Mouse (Mus musculus): ENCODE data around the gene 1810024B03Rik. TPM values are rescaled to one million over a fixed set of nuclear protein-coding genes. Genes with fewer than 3 reads are reported as not detected.
A peak's percentile ranks its signal among the peaks of the same experiment; 100 is the strongest.

The 1810024B03Rik gene
- 1.5 and 1.8 TPM in 2 replicates for polyA plus RNA-seq (2014; fragmentation: Nextera tagmentation; extraction: Ambion mirVana)

DNA sequence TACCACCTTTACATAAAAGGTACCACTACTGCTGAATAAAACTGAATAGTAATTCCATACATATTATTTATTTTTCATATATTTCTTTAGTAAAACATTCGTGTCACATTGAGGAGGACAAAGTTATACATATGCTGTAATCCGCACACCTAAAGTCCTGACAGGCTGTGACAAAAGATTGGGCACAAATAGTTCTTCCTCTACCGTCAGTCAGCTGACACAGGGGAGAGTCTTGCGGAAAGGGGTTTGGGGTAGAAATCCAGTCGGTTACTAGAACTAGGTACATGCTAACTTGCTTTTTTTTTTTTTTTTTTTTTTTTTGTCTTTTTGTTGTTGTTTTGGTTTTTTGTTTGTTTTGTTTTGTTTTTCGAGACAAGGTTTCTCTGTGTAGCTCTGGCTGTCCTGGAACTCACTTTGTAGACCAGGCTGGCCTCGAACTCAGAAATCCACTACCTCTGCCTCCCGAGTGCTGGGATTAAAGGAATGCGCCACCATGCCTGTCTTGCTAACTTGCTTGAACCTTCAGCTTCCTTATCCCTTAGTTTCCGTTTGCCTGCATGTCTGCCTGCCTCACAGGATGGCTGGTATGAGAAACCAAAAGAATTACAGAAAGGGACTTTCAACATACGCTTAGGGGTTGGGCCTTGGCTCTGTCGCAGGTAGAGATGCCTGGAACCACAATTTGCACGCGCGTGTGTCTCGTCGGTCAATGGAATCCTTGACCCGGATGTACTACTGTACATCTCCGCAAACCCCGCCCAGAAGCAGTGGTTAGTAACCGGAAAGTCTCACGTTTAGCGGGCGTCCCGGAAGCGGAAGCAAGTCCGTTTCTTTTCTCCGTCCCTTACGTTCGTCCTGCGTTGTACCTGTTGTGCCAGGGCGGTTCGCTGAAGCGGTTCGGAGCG is at the start of gene 1810024B03Rik, which contains the start of gene Snrnp200:
1810024B03Rik (minus strand) TSS at position 734 of the 905 bp plus-strand sequence.
Snrnp200 (plus strand) TSS at position 840 of the 905 bp plus-strand sequence.
- Histone ChIP-seq H3K4me3 (ENCODE audit: low read depth, low read length) (peak within 1 kb of the TSS; percentile 91), H3K4me2 (peak within 1 kb of the TSS; percentile 77), H3K9me3 (replicated peaks; ENCODE audit: control insufficient read depth, low read length) (no peaks in the 10 kb centered on the region), H3K27ac (ENCODE audit: low read depth, low read length) (peak within 1 kb of the TSS; percentile 73), H3K9ac (ENCODE audit: low read depth, low read length) (peak within 1 kb of the TSS; percentile 91), H3K27me3 (ENCODE audit: control insufficient read depth, insufficient read depth, low read length) (no peaks in the 10 kb centered on the region), H3K36me3 (ENCODE audit: control insufficient read depth, insufficient read depth, low read length) (peaks cover 13% of the 10 kb centered on the region), H3K4me1 (ENCODE audit: control insufficient read depth, insufficient read depth, low read length) (peaks cover 4% of the 10 kb centered on the region)
- peak; percentile 92 for ATAC-seq (replicated peaks; ENCODE audit: insufficient number of reproducible peaks, low FRiP score, low TSS enrichment)
- 12% methylated on average over 36 of the region's 36 CpGs for WGBS (ENCODE audit: insufficient replicate concordance)

DNA sequence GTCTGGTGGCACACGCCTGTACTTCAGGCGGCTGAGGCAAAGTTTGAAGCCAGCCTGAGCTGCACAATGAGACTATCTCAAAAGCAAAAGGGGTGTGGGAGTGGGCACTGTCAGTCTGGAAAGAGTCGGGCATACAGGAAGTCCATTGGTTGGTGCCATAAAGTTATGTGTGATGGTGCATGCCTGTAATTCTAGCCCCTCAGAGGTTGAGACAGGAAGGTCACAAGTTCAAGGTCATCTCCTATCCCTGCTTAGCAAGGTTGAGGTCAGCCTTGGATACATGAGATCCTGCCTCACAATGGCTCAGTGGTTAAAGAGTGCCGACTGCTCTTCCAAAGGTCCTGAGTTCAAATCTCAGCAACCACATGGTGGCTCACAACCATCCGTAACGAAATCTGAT is 47.2 kb upstream of the 1810024B03Rik start:
- peaks cover 7% of the 10 kb centered on the region for H3K36me3 ChIP-seq (ENCODE audit: control insufficient read depth, insufficient read depth, low read length)
- H3K4me1 ChIP-seq (ENCODE audit: control insufficient read depth, insufficient read depth, low read length), result peaks cover 15% of the 10 kb centered on the region
- no peak overlapping the region for H3K9ac ChIP-seq (ENCODE audit: low read depth, low read length)
- WGBS (ENCODE audit: insufficient replicate concordance), result 78% methylated on average over 6 of the region's 6 CpGs
- ATAC-seq (replicated peaks; ENCODE audit: insufficient number of reproducible peaks, low FRiP score, low TSS enrichment), result no peak
- no peak overlapping the region for H3K4me2 ChIP-seq
- H3K27ac ChIP-seq (ENCODE audit: low read depth, low read length), result no peak overlapping the region
- H3K9me3 ChIP-seq (replicated peaks; ENCODE audit: control insufficient read depth, low read length), result no peaks in the 10 kb centered on the region
- no peaks in the 10 kb centered on the region for H3K27me3 ChIP-seq (ENCODE audit: control insufficient read depth, insufficient read depth, low read length)
- H3K4me3 ChIP-seq (ENCODE audit: low read depth, low read length), result no peak overlapping the region

DNA sequence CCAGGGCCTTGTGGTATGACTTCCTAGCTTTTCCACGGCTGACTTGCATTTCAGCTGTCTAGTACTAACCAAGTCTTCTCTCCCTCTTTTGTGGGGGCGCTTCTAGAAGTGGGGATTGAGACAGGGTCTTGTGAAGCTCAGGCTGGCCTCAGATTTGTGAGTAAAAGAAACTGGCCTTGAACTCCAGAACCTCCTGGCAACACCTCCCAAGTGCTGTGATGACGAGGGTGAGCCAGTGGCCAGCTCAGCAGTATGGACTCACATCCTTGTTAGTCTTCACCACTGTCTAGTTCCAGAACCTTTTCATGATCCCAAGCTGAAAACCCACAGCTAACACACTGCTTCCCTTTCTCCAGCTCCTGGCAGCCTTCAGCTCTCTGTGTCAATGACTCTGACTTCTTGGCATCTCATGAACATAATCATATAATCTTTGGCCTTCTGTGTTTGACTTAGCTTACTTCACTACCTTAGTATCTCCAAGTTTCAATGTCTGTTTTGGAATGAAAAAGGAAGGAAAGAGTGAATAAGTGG is 46.6 kb upstream of the 1810024B03Rik start:
- Histone ChIP-seq H3K4me2 (no peak overlapping the region), H3K27me3 (ENCODE audit: control insufficient read depth, insufficient read depth, low read length) (no peaks in the 10 kb centered on the region), H3K4me3 (ENCODE audit: low read depth, low read length) (no peak overlapping the region), H3K4me1 (ENCODE audit: control insufficient read depth, insufficient read depth, low read length) (peaks cover 15% of the 10 kb centered on the region), H3K9ac (ENCODE audit: low read depth, low read length) (no peak overlapping the region), H3K9me3 (replicated peaks; ENCODE audit: control insufficient read depth, low read length) (no peaks in the 10 kb centered on the region), H3K27ac (ENCODE audit: low read depth, low read length) (no peak overlapping the region), H3K36me3 (ENCODE audit: control insufficient read depth, insufficient read depth, low read length) (peaks cover 7% of the 10 kb centered on the region)
- WGBS (ENCODE audit: insufficient replicate concordance), result 70% methylated on average over 3 of the region's 3 CpGs
- no peak for ATAC-seq (replicated peaks; ENCODE audit: insufficient number of reproducible peaks, low FRiP score, low TSS enrichment)

DNA sequence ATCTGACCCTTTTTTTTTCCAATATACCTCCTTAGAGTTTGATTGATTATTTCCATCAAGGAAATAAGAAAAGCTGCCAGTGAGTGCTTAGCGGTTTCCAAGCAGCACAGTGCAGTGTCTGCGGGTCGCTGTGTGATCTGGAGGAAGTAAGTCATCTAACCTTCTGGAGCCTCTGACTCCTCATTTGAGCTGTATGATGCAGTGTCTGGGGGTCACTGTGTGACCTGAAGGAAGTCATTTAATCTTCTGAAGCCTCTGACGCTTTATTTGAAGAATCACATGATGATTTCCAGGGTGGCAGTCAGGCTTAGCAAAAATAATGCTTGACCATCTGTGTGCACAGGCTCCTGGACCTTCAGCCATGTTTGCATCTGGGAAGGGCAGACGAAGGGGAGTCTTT is 44.7 kb upstream of the 1810024B03Rik start:
- Histone ChIP-seq H3K27me3 (ENCODE audit: control insufficient read depth, insufficient read depth, low read length) (no peaks in the 10 kb centered on the region), H3K36me3 (ENCODE audit: control insufficient read depth, insufficient read depth, low read length) (peaks cover 4% of the 10 kb centered on the region), H3K9me3 (replicated peaks; ENCODE audit: control insufficient read depth, low read length) (no peaks in the 10 kb centered on the region), H3K4me2 (no peak overlapping the region), H3K9ac (ENCODE audit: low read depth, low read length) (no peak overlapping the region), H3K27ac (ENCODE audit: low read depth, low read length) (no peak overlapping the region), H3K4me3 (ENCODE audit: low read depth, low read length) (no peak overlapping the region), H3K4me1 (ENCODE audit: control insufficient read depth, insufficient read depth, low read length) (peaks cover 22% of the 10 kb centered on the region)
- 79% methylated on average over 5 of the region's 5 CpGs for WGBS (ENCODE audit: insufficient replicate concordance)
- no peak for ATAC-seq (replicated peaks; ENCODE audit: insufficient number of reproducible peaks, low FRiP score, low TSS enrichment)

DNA sequence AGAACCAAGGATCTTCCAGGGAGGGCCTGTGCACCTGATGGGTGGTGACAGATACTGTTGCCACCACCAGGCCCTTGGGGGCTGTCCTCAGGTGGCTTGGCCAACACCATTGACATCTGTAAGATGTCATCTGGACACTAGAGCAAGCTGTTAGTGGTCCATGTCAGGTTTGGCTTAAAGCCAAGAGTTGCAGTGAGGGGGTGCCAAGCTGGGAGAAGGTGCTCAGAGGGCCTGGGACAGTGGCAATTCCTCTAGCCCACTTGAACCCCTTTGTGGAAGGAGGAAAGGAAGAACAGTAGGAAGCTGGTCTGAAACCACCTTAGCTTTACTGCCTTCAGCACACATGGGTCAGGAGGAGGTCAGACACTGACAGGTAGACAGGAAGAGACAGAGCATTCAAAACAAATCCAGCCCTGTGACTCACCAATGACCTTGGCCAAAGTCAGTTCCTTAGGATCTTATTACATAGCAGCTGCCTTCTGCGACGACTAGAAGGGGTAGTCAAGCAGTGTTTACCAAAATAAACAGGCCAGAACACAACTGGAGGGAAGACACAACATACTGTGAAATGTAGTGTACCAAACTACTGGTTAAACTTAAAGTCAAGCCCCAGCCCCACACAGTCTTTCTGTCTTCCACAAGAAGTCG is 43.9 kb upstream of the 1810024B03Rik start:
- WGBS (ENCODE audit: insufficient replicate concordance), result 46% methylated on average over 3 of the region's 3 CpGs
- no peak for ATAC-seq (replicated peaks; ENCODE audit: insufficient number of reproducible peaks, low FRiP score, low TSS enrichment)
- Histone ChIP-seq H3K9me3 (replicated peaks; ENCODE audit: control insufficient read depth, low read length) (no peaks in the 10 kb centered on the region), H3K9ac (ENCODE audit: low read depth, low read length) (no peak overlapping the region), H3K4me2 (no peak overlapping the region), H3K4me3 (ENCODE audit: low read depth, low read length) (no peak overlapping the region), H3K27ac (ENCODE audit: low read depth, low read length) (peak overlapping the region; percentile 41; the same call in 1 of the 2 replicates), H3K4me1 (ENCODE audit: control insufficient read depth, insufficient read depth, low read length) (peaks cover 22% of the 10 kb centered on the region), H3K27me3 (ENCODE audit: control insufficient read depth, insufficient read depth, low read length) (no peaks in the 10 kb centered on the region), H3K36me3 (ENCODE audit: control insufficient read depth, insufficient read depth, low read length) (peaks cover under 1% of the 10 kb centered on the region)

DNA sequence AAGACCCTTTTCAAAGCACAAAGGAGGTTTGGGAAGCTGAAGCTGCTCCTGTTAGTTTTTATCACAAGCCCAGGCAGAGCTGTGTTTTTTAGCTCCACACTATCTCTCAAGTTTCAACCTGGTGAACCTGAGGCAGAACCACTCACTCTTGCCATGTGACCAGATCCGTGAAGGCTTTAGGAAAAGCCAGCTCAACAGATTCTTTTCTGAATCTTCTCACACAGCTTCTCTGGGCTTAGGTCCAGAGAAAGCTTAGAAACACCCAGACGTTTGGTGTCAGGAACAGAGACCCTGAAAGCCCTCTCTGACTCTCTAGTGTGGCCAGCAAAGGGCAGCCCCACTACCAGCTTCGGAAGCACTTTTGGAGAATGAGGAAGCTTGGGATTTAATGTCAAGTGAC is 43.4 kb upstream of the 1810024B03Rik start:
- Histone ChIP-seq H3K9ac (ENCODE audit: low read depth, low read length) (no peak overlapping the region), H3K36me3 (ENCODE audit: control insufficient read depth, insufficient read depth, low read length) (no peaks in the 10 kb centered on the region), H3K27me3 (ENCODE audit: control insufficient read depth, insufficient read depth, low read length) (no peaks in the 10 kb centered on the region), H3K27ac (ENCODE audit: low read depth, low read length) (peak overlapping the region; percentile 41; the same call in 1 of the 2 replicates), H3K4me1 (ENCODE audit: control insufficient read depth, insufficient read depth, low read length) (peaks cover 26% of the 10 kb centered on the region), H3K4me3 (ENCODE audit: low read depth, low read length) (no peak overlapping the region), H3K4me2 (no peak overlapping the region), H3K9me3 (replicated peaks; ENCODE audit: control insufficient read depth, low read length) (no peaks in the 10 kb centered on the region)
- WGBS (ENCODE audit: insufficient replicate concordance), result 62% methylated on average over 3 of the region's 3 CpGs
- no peak for ATAC-seq (replicated peaks; ENCODE audit: insufficient number of reproducible peaks, low FRiP score, low TSS enrichment)

DNA sequence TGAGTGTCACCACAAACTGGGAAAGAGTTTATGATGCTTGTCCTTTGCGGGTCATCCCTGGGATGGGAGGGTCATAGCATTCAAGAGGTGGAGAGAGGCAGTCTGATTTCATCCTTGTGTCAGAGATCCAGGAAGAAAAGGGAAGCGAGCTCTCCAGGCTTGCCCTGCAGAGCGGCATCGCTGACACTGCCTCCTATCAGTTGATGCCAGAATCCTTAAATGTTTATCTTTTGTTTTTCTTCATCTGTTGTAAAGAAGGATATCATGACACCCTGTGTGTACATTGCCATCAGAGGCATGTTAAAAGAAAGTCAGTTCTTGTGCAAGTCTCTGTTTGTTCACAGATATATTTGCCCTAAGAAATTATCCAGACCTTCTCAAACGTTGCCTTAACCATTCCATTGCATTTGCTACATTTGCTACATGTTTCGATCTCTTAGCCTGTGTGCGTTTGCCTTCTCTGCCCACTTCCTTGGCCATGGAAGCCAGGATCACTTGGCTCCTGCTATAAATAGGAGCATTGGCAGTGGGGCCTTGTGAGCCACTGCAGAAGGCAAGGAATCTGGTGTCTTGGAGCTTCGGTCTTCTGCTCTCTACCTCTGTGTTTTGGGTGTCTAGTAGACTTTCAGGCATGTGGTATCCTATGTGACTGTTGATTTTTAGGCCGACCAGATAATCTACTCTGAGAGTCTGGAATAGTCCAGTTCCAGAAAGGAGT is 42.4 kb upstream of the 1810024B03Rik start:
- no peak for ATAC-seq (replicated peaks; ENCODE audit: insufficient number of reproducible peaks, low FRiP score, low TSS enrichment)
- H3K9ac ChIP-seq (ENCODE audit: low read depth, low read length), result no peak overlapping the region
- 81% methylated on average over 9 of the region's 9 CpGs for WGBS (ENCODE audit: insufficient replicate concordance)
- H3K4me2 ChIP-seq, result no peak overlapping the region
- no peaks in the 10 kb centered on the region for H3K9me3 ChIP-seq (replicated peaks; ENCODE audit: control insufficient read depth, low read length)
- no peak overlapping the region for H3K27ac ChIP-seq (ENCODE audit: low read depth, low read length)
- H3K27me3 ChIP-seq (ENCODE audit: control insufficient read depth, insufficient read depth, low read length), result no peaks in the 10 kb centered on the region
- peaks cover 26% of the 10 kb centered on the region for H3K4me1 ChIP-seq (ENCODE audit: control insufficient read depth, insufficient read depth, low read length)
- H3K4me3 ChIP-seq (ENCODE audit: low read depth, low read length), result no peak overlapping the region
- H3K36me3 ChIP-seq (ENCODE audit: control insufficient read depth, insufficient read depth, low read length), result peaks cover 4% of the 10 kb centered on the region

DNA sequence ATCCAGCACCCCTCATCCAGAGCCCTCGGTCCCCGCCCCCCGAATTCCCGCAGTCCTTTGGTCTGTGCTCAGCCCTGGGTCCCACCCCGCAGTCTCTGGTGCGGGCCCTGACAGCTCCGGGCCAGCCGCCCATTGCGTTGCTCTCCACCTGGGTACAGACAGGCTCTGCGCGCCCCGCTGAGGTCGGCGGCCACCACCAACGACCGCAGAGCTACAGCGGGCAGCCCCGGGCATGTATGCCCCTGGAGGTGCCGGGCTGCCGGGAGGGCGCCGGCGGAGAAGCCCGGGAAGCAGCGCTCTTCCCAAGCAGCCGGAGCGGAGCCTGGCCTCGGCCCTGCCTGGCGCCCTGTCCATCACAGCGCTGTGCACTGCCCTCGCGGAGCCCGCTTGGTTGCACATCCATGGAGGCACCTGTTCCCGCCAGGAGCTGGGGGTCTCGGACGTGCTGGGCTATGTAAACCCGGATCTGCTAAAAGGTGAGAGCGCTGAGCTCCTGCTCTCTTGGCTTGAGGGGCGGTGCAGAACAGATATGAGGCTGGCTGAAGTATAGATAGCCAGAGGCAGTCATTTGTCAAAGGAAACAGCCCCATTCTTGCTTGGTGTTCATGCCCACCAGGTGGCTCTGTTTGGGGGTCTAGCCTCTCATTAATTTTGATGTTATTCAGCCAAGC is 40.4 kb upstream of the 1810024B03Rik start:
- WGBS (ENCODE audit: insufficient replicate concordance), result 1% methylated on average over 34 of the region's 39 CpGs
- H3K4me2 ChIP-seq, result peak overlapping the region; percentile 78
- peak overlapping the region; percentile 87 for H3K9ac ChIP-seq (ENCODE audit: low read depth, low read length)
- peaks cover 15% of the 10 kb centered on the region for H3K36me3 ChIP-seq (ENCODE audit: control insufficient read depth, insufficient read depth, low read length)
- no peaks in the 10 kb centered on the region for H3K27me3 ChIP-seq (ENCODE audit: control insufficient read depth, insufficient read depth, low read length)
- H3K9me3 ChIP-seq (replicated peaks; ENCODE audit: control insufficient read depth, low read length), result no peaks in the 10 kb centered on the region
- H3K4me1 ChIP-seq (ENCODE audit: control insufficient read depth, insufficient read depth, low read length), result peaks cover 26% of the 10 kb centered on the region
- peak; percentile 60 for ATAC-seq (replicated peaks; ENCODE audit: insufficient number of reproducible peaks, low FRiP score, low TSS enrichment)
- H3K4me3 ChIP-seq (ENCODE audit: low read depth, low read length), result peak overlapping the region; percentile 92
- H3K27ac ChIP-seq (ENCODE audit: low read depth, low read length), result peak overlapping the region; percentile 64
